Mouse (Mus musculus) CH12.LX (cell line): ENCODE measurements around the gene Barx2. TPM values are rescaled to one million over a fixed set of nuclear protein-coding genes. Genes with fewer than 3 reads are reported as not detected.

Experiments used
- DNase-seq: peaks from one replicate; pipeline ENCODE4 v3.0.0-alpha.2; 2013; ENCODE audit errors: extremely low read depth
- H3K27ac ChIP-seq: 2 replicates; pipeline ENCODE4 v1.5.1; 2012; ENCODE audit warnings: low read depth, mild to moderate bottlenecking, control low read depth, moderate library complexity; ENCODE audit not compliant: insufficient read depth
- H3K27me3 ChIP-seq: replicated peaks from 2 replicates; pipeline ENCODE3; 2012; ENCODE audit warnings: inconsistent platforms
- H3K36me3 ChIP-seq, 2 experiments: replicated peaks in 1 of 2; 2 replicates each; pipeline versions ENCODE3 to v1.6.1; 2012; ENCODE audit warnings: inconsistent platforms in 1 of 2, low read length in 1 of 2, mild to moderate bottlenecking in 1 of 2, mixed read lengths in 1 of 2, moderate library complexity in 1 of 2; ENCODE audit not compliant: control insufficient read depth in 1 of 2, insufficient read depth in 1 of 2
- H3K4me1 ChIP-seq, 2 experiments: 2 replicates each; pipeline ENCODE4 v1.6.1; 2012; ENCODE audit warnings: inconsistent platforms in 1 of 2, moderate library complexity in 1 of 2; ENCODE audit not compliant: insufficient read depth in 2 of 2, control insufficient read depth in 1 of 2
- H3K4me2 ChIP-seq: 2 replicates; pipeline ENCODE4 v1.6.1; 2012; ENCODE audit warnings: low read depth, mild to moderate bottlenecking, control low read depth; ENCODE audit not compliant: poor library complexity, insufficient read depth, severe bottlenecking
- H3K4me3 ChIP-seq, 3 experiments: fragments of 150-350 bp in 1 of 3; sonication (generic) in 1 of 3; replicated peaks in 1 of 3; 2 replicates each; pipeline versions ENCODE3 to v1.5.1; 2011 to 2012; ENCODE audit warnings: low read depth in 2 of 3, low read length in 2 of 3, mild to moderate bottlenecking in 2 of 3, moderate library complexity in 2 of 3, control low read depth in 1 of 3, improper control_type of control experiment in 1 of 3, inconsistent platforms in 1 of 3, mixed read lengths in 1 of 3; ENCODE audit not compliant: poor library complexity in 1 of 3
- H3K79me2 ChIP-seq: replicated peaks from 2 replicates; pipeline ENCODE4 v1.6.1; 2012; ENCODE audit warnings: mild to moderate bottlenecking, moderate library complexity; ENCODE audit not compliant: control insufficient read depth, poor library complexity, insufficient read depth, severe bottlenecking; ENCODE audit errors: extremely low read depth
- H3K9ac ChIP-seq: 2 replicates; pipeline ENCODE4 v1.6.1; 2012; ENCODE audit warnings: low read depth, mild to moderate bottlenecking, control low read depth, moderate library complexity; ENCODE audit not compliant: insufficient read depth
- H3K9me3 ChIP-seq: replicated peaks from 2 replicates; pipeline ENCODE3; 2012; ENCODE audit warnings: low read length, inconsistent platforms, mixed read lengths
- CTCF ChIP-seq, 2 experiments: IDR thresholded peaks in 1 of 2; conservative IDR thresholded peaks in 1 of 2; 2 replicates each; pipeline ENCODE4 v1.5.1; 2011 to 2012; ENCODE audit warnings: low read depth in 2 of 2, low read length in 2 of 2, improper control_type of control experiment in 1 of 2, inconsistent platforms in 1 of 2, mild to moderate bottlenecking in 1 of 2, moderate library complexity in 1 of 2
- ELF1 ChIP-seq: IDR thresholded peaks from 2 replicates; pipeline ENCODE4 v1.6.1; 2014; ENCODE audit warnings: low read depth, mild to moderate bottlenecking, inconsistent platforms, low read length, improper control_type of control experiment
- EP300 ChIP-seq: IDR thresholded peaks from 2 replicates; pipeline ENCODE4 v1.6.1; 2011; ENCODE audit warnings: low read length, improper control_type of control experiment
- ETS1 ChIP-seq: conservative IDR thresholded peaks from 2 replicates; pipeline ENCODE4 v1.6.1; 2012; ENCODE audit warnings: low read depth, mild to moderate bottlenecking, inconsistent platforms, low read length, improper control_type of control experiment, moderate library complexity
- GABPA ChIP-seq: IDR thresholded peaks from 2 replicates; pipeline ENCODE4 v1.6.1; 2012; ENCODE audit warnings: low read depth, low read length, improper control_type of control experiment, inconsistent platforms; ENCODE audit not compliant: insufficient replicate concordance
- HCFC1 ChIP-seq: IDR thresholded peaks from 2 replicates; pipeline ENCODE4 v1.6.1; 2012; ENCODE audit warnings: low read depth, mild to moderate bottlenecking, inconsistent platforms, low read length, improper control_type of control experiment
- IRF4 ChIP-seq: IDR thresholded peaks from 2 replicates; pipeline ENCODE4 v1.6.1; 2014; ENCODE audit warnings: low read depth, mild to moderate bottlenecking, inconsistent platforms, low read length, improper control_type of control experiment
- JUN ChIP-seq: IDR thresholded peaks from 2 replicates; pipeline ENCODE4 v1.6.1; 2011; ENCODE audit warnings: low read depth, mild to moderate bottlenecking, low read length, improper control_type of control experiment, moderate library complexity; ENCODE audit not compliant: insufficient read depth
- KAT2A ChIP-seq: IDR thresholded peaks from 2 replicates; pipeline ENCODE4 v1.6.1; 2012; ENCODE audit warnings: low read length, improper control_type of control experiment, inconsistent platforms; ENCODE audit not compliant: insufficient replicate concordance
- MAFK ChIP-seq: IDR thresholded peaks from 2 replicates; pipeline ENCODE4 v1.6.1; 2011; ENCODE audit warnings: low read length, improper control_type of control experiment; ENCODE audit not compliant: insufficient replicate concordance
- MAX ChIP-seq: IDR thresholded peaks from 2 replicates; pipeline ENCODE4 v1.6.1; 2011; ENCODE audit warnings: low read length, improper control_type of control experiment
- MAZ ChIP-seq: IDR thresholded peaks from 2 replicates; pipeline ENCODE4 v1.6.1; 2012; ENCODE audit warnings: low read depth, mild to moderate bottlenecking, inconsistent platforms, low read length, improper control_type of control experiment, moderate library complexity
- NRF1 ChIP-seq: IDR thresholded peaks from 2 replicates; pipeline ENCODE4 v1.6.1; 2014; ENCODE audit warnings: low read depth, mild to moderate bottlenecking, inconsistent platforms, low read length, improper control_type of control experiment, moderate library complexity
- POLR2A ChIP-seq: IDR thresholded peaks from 2 replicates; pipeline ENCODE4 v1.6.1; 2011; ENCODE audit warnings: low read depth, mild to moderate bottlenecking, improper control_type of control experiment, low read length
- RAD21 ChIP-seq: IDR thresholded peaks from 2 replicates; pipeline ENCODE4 v1.6.1; 2011; ENCODE audit warnings: low read depth, mild to moderate bottlenecking, low read length, improper control_type of control experiment, moderate library complexity
- RCOR1 ChIP-seq: conservative IDR thresholded peaks from 2 replicates; pipeline ENCODE4 v1.6.1; 2012; ENCODE audit warnings: low read depth, mild to moderate bottlenecking, inconsistent platforms, low read length, improper control_type of control experiment
- SIN3A ChIP-seq: IDR thresholded peaks from 2 replicates; pipeline ENCODE4 v1.6.1; 2012; ENCODE audit warnings: low read length, improper control_type of control experiment, inconsistent platforms
- TBP ChIP-seq: conservative IDR thresholded peaks from 2 replicates; pipeline ENCODE4 v1.6.1; 2011; ENCODE audit warnings: low read depth, low read length, improper control_type of control experiment
- TCF12 ChIP-seq: IDR thresholded peaks from 2 replicates; pipeline ENCODE4 v1.6.1; 2014; ENCODE audit warnings: low read depth, mild to moderate bottlenecking, inconsistent platforms, low read length, improper control_type of control experiment
- USF1 ChIP-seq: IDR thresholded peaks from 2 replicates; pipeline ENCODE4 v1.6.1; 2014; ENCODE audit warnings: low read depth, mild to moderate bottlenecking, inconsistent platforms, low read length, improper control_type of control experiment
- USF2 ChIP-seq: conservative IDR thresholded peaks from 2 replicates; pipeline ENCODE4 v1.6.1; 2011; ENCODE audit warnings: low read depth, low read length, improper control_type of control experiment
- ZC3H11A ChIP-seq: IDR thresholded peaks from 2 replicates; pipeline ENCODE4 v1.6.1; 2012; ENCODE audit warnings: low read depth, mild to moderate bottlenecking, inconsistent platforms, low read length, improper control_type of control experiment
- ZMIZ1 ChIP-seq: IDR thresholded peaks from 2 replicates; pipeline ENCODE4 v1.6.1; 2012; ENCODE audit warnings: low read depth, mild to moderate bottlenecking, inconsistent platforms, low read length, improper control_type of control experiment
- dilution Hi-C: fragments of 300-500 bp; cut with MboI; formaldehyde crosslinking; loops from 2 replicates; pipeline ENCODE4 v1.14.3; 2020; ENCODE audit warnings: low sequenced_read_pairs; ENCODE audit not compliant: extremely low pct_unique_long_range_greater_than_20kb, extremely low pct_ligation_motif_present
- in situ Hi-C: fragments of 300-500 bp; cut with MboI; formaldehyde crosslinking; loops from 3 replicates; pipeline ENCODE4 v1.14.3; 2019; ENCODE audit warnings: low sequenced_read_pairs, low pct_ligation_motif_present, low pct_unique_long_range_greater_than_20kb, mixed read lengths
- polyA plus RNA-seq: library from polyadenylated mRNA; unstranded; fragments of >175 nt; gene quantifications from 2 replicates; pipeline ENCODE4 v1.2.1, GENCODE M21; 2012; ENCODE audit warnings: low read depth; ENCODE audit not compliant: insufficient read length
- total RNA-seq, 2 experiments: library from RNA; depleted of rRNA; stranded (reverse); fragments of 300-350 nt in 1 of 2; fragments of >200 nt in 1 of 2; gene quantifications; 2 replicates each; pipeline ENCODE4 v1.2.3; 2012 to 2014

The Barx2 gene
- total and polyA plus RNA-seq, 3 experiments: not detected

DNA sequence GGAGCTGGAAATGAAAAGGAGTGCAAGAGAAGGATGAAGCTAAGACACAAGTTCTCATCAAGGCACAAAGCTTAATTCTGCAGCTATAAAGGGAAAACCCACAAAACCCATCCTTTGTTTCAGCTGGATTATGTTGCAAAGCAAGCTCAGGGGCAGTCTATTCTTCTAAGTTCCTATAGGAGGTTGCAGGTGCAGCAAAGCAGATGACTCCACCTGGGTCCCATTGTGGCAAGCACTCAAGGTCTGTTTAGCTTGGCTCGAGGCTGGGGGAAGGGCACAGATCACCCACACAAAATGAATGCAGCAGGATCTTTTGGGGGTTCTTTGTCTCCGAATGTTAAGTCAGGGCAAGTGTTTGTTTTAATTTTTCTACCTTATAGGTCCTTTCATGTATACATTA is 47.2 kb upstream of the Barx2 start:
- in situ Hi-C loops (loop anchor here (25.0 kb wide), 1 partner anchor 202 kb away; no protein-coding TSS in a partner anchor), dilution Hi-C loops (no loop called here)
- Histone ChIP-seq H3K79me2 (no peaks in the 10 kb centered on the region), H3K9ac (no peak overlapping the region), H3K4me1 (no peaks in the 10 kb centered on the region), H3K27me3 (no peaks in the 10 kb centered on the region), H3K36me3 (no peaks in the 10 kb centered on the region), H3K4me2 (no peak overlapping the region), H3K4me3 (no peak overlapping the region), H3K27ac (no peak overlapping the region), H3K9me3 (no peaks in the 10 kb centered on the region)
- no peak for DNase-seq
- TF ChIP-seq ZMIZ1 (no peak), ELF1 (no peak), TCF12 (no peak), GABPA (no peak), MAFK (no peak), RAD21 (no peak), ETS1 (no peak), MAZ (no peak), SIN3A (no peak), RCOR1 (no peak), TBP (no peak), MAX (no peak), ZC3H11A (no peak), USF2 (no peak), POLR2A (no peak), USF1 (no peak)

DNA sequence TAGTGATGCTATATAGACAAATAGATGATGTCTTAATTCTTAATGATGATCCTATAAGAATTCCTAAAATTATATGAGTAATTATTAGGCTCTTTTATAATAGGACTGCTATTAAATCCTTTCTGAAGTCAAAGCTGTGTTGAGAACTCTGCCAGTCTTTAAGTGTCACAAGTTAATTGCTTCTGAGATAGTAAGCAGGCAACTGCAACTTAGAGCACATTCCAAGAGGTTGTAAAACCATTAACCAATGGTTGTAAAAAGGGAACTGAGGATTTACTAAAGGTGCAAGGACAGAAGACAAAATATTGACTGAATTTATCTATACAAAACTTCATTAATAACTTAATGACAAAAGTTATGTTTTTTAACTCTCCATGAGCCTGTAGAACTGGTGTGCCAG is 44.9 kb upstream of the Barx2 start:
- dilution Hi-C loops: no loop called here
- H3K27me3 ChIP-seq: no peaks in the 10 kb centered on the region
- no peak for TF ChIP-seq IRF4
- TF ChIP-seq JUN: no peak
- TF ChIP-seq NRF1: no peak
- TF ChIP-seq TBP: no peak
- no peak for TF ChIP-seq SIN3A
- TF ChIP-seq HCFC1: no peak
- TF ChIP-seq EP300: no peak
- TF ChIP-seq USF2: no peak
- TF ChIP-seq KAT2A: no peak
- TF ChIP-seq CTCF (conservative IDR thresholded peaks at IDR 0.05 in 1 of 2, IDR thresholded peaks at IDR 0.05 in 1 of 2; ENCODE audit: low read depth in 2 of 2, low read length in 2 of 2): no peak
- TF ChIP-seq ELF1: no peak
- TF ChIP-seq MAFK: no peak
- H3K4me1 ChIP-seq: peaks cover 0 to 1% of the 10 kb centered on the region in 2 experiments; a peak in 1 of 4 replicates
- no peaks in the 10 kb centered on the region for H3K9me3 ChIP-seq
- no peaks in the 10 kb centered on the region for H3K79me2 ChIP-seq
- no peak overlapping the region for H3K4me3 ChIP-seq
- no peak overlapping the region for H3K4me2 ChIP-seq
- H3K9ac ChIP-seq: no peak overlapping the region
- in situ Hi-C loops: loop anchor here (25.0 kb wide), 1 partner anchor 204 kb away; no protein-coding TSS in a partner anchor
- no peak for DNase-seq
- H3K27ac ChIP-seq: no peak overlapping the region
- H3K36me3 ChIP-seq: no peaks in the 10 kb centered on the region
